Mouse (Mus musculus): ENCODE measurements at regions not wholly inside any gene's neighbourhood (a gene's known extent, or its start where the extent isn't known, plus 50 kb on each side); places are given as distances from the start of the nearest gene placed in this dataset.

DNA sequence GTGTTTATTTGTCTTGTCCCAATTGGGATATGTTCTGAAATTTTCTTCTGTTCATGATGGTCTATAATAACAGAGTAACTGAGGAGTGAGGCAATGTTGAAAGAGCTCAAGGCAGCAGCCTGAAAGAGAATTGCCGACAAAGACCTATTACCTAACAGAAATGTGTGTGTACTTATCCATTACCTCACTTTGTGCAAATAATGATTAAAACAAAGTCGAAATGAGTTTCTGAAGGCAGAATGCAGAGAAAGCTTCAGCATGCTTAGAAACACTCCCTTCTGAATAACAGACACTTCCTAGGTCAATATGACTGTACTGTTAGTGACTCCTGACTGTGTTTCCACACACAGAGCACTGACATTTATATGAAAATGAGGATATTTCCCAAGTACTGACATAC is 63.0 kb downstream of the Kbtbd8 start:
- WGBS = 19% methylated on average over 2 of the region's 2 CpGs
- no peak for DNase-seq (ENCODE audit: low read depth, low spot score)

DNA sequence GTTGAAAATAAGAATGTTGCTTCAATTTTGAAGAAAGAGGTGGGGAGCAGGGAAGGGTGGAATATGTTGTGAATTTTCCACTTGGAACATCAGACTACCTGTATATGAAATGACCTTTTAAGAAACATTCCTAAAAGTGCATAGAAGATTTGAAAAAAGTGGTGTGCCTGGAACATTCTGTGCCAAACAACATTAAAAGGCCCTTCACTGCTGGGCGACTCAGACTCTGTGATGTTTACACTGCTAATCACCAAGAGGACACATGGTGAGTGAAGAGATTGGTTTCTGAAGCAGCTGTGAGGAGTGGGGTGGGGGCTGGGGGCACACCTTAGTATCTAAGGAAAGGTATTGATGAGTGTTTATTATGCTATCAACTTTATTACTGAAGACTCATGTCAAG is 65.2 kb downstream of the Kbtbd8 start:
- WGBS = 21% methylated on average over 1 of the region's 1 CpGs
- no peak for DNase-seq (ENCODE audit: low read depth, low spot score)

DNA sequence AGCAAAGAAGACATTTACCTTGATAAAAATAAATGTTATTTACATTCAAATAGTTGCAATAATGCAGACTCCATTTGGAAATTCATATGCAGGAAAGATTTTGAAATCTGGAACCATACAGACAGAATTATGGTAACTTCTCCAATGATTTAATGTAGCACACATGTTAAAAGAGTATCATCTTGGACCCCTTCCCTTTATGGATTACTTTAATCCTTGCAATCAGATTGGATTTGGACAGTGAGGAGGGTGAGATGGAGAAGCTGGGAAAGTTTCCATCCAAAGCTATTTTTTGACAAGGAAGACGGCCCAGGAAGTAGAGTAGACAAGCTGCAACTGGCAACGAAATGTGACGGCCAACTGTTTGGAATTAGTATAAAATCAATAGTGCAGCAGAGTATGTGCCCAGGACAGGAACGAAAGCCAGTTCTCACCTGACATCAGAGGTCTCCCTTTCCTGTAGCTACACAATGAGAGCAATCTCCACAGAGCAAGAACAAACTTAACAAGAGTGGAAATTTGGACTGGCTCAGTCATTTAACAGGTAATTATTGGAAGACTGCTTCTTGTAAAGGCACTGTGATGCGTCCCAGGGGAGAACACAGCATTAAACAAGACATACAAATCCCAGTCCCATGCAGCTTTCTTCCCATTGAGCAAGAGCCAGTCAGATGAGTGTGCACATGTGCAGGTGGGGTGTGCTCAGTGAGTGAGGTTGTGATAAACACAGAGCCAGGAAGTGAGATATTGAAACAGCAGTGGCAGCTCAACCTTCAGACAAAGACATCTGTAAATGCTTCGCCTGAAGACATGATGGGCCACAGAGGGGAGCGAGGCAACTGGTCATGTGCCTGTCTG is 68.3 kb downstream of the Kbtbd8 start:
- WGBS = 61% methylated on average over 7 of the region's 7 CpGs
- DNase-seq (ENCODE audit: low read depth, low spot score) = no peak

DNA sequence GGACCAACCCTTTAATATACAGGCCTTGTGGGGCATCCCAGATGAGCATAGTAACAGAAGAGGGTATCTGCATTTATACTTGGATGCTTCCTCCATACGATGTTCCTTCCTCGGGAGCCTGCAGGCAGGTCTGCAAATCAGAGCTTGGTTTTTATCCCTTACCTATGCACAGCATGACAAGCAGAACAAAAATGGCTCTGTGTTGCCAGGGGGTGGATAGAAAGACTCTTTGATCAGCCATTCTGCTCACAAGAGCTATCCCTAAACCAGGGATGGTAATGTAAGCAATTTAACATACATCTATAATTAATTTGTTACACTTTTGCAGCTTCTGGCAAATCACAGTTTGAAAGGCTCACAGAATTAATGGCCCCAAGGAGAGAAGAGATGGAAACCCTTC is 79.6 kb downstream of the Kbtbd8 start:
- 76% methylated on average over 2 of the region's 2 CpGs for WGBS

DNA sequence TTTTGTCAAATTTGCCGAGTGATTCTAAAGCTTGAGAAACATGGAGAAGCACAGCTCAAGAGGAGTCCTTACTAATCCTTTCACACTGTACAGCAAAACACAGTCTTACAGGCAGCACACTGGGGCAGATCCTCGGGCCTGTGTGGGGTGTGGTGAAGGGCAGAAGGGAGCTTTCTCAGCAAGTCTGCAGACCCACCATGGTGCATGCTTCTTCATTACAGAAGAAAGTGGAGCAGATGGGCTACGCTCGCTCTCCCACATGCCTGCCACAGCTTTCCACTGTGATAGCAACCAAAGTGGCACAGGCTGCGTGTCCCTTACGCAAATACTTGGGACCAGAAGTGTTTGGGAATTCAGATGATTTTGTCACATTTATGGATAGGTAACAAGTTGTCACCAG is 81.6 kb downstream of the Kbtbd8 start:
- WGBS = 88% methylated on average over 6 of the region's 6 CpGs
- no peak for DNase-seq (ENCODE audit: low read depth, low spot score)

More for the DNA sequence above, 79.6 kb downstream of the Kbtbd8 start:
- no peak for DNase-seq (ENCODE audit: low read depth, low spot score)

DNA sequence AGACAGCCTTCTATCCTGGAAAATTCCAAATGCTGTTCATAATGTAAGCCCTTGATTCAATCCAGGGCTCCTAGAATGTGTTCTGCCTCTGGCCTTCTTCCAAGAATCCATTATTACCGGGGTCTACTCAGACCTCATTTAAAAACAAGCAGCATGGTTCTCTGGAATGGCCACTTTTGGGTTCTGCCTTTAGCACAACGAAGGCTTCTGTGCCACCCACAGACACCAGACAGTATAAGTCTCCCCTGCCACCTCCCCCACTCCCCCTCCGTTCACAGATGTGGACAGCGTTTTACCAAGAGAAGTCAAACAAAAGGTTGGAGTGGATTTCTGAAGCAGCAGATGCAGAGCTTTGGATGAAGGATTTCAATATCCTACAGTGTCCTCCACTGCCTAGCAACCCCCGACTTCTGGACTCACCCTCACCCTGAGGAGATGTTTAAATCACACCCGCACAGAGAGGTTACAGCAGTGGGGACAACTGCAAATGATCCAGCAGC is 85.3 kb downstream of the Kbtbd8 start:
- 41% methylated on average over 6 of the region's 6 CpGs for WGBS
- DNase-seq (ENCODE audit: low read depth, low spot score) = no peak

DNA sequence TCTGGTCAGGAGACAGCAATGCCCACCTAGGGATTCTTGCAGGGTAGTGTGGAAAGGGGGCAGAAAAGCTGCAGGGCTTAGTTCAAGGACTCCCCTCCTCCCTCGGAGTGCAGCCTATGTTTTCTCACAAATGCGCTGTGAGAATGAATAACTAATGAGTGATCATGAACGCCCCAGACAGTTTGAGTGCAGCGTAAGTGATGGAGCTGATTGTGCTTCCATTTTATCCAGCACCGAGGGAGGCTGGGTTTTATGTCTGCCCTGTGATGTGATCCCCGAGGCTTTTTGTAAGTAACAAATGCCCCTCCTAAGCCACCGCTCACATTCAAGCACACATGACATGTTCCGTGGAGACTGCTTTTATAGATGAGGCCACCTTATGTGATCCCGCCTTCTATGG is 85.9 kb downstream of the Kbtbd8 start:
- DNase-seq (ENCODE audit: low read depth, low spot score) = no peak
- WGBS = 82% methylated on average over 9 of the region's 9 CpGs

DNA sequence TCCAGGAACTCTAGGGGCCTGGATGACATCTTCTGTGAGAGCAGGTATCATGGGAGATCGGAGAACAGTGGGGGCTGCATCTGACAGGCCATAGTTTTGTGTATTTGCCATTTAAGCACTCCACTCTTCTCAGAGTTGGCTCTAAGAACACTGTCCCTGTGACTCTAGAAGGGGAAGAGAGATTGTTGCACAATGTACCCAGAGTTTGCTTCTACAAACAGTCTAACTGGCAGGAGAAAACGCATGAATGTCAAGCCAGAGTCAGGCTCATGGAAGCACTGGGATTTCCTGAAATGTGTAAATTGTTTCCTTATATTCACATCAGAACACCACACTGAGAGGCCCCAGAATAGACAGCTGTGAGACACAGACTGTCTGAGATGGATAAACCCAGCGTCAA is 87.2 kb downstream of the Kbtbd8 start:
- no peak for DNase-seq (ENCODE audit: low read depth, low spot score)
- WGBS = 40% methylated on average over 3 of the region's 3 CpGs

DNA sequence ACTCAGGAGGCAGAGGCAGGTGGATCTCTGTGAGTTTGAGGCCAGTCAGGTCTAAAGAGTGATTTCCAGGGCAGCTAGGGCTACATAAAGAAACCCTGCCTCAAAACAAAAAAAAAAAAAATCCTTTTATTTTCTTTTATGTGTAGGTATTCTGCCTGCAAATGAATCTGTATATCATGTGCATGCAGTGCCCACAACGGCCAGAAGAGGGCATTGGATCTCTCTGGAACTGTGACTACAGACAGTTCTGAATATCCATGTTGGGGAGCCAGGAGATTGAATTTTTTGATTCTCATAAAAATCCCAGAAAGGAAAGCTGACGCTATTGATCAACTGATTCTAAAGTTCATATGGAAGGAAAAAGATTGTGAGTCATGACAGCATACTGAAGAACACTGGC is 90.0 kb downstream of the Kbtbd8 start:
- WGBS = 35% methylated on average over 2 of the region's 2 CpGs
- DNase-seq (ENCODE audit: low read depth, low spot score) = no peak

DNA sequence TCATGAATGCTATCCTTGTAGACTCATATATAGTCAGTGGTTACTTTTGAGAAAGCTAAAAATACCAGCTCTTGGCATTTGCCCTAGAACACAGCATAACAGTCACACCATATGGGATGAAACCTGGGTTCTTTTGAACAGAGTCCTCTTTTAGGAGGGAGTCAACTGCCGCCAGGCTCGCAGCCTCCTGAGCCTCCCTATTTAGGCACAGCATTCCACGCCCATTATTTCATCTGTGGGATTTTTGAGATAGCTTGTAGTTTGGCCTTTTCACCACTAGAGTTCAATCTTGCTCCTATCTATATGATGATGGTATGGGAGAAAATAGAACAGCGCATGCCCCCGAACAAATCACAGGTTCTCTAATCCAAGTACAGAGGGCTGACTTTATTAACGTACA is 100.4 kb downstream of the Kbtbd8 start:
- WGBS = 28% methylated on average over 6 of the region's 6 CpGs

DNA sequence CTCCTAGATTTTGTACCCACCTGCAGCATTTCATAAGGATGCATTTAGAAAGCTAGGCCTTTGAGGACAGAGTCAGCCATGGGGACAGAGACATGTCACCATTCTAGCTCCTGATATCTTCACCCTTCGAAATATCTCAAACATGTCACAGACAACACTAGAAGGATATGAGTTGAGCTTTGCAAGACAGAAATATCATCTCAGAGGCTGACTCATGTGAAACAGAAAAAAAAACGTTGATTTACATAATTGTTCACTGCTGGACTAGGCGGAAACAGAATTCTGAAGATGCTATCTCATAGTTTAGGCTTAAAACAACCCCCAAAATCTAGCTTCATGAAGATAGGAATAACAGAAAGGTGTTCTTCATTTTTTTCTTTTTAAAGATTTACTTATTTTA is 101.8 kb downstream of the Kbtbd8 start:
- 62% methylated on average over 3 of the region's 3 CpGs for WGBS
- DNase-seq (ENCODE audit: low read depth, low spot score) = no peak

More for the DNA sequence above, 100.4 kb downstream of the Kbtbd8 start:
- no peak for DNase-seq (ENCODE audit: low read depth, low spot score)

DNA sequence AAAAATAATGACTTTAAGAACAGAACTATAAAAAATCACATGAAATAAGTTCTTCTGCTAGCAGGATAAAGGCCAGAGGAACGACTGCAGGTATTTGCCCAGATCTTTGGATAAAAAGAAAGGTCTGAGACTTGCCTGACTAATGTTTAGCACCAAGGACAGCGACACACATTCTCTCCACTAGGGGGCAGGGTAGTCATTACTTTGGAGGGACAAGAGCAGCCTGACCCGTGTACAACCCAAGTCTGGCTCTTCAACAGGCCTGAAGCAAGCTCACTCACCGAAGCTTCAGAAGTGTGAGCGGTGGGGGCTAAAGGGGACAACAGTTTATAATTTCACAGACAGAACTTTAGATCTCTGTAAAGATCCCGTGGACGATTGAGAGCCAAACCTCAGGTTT is 98.4 kb upstream of the Gm10234 start:
- WGBS = 24% methylated on average over 7 of the region's 7 CpGs

DNA sequence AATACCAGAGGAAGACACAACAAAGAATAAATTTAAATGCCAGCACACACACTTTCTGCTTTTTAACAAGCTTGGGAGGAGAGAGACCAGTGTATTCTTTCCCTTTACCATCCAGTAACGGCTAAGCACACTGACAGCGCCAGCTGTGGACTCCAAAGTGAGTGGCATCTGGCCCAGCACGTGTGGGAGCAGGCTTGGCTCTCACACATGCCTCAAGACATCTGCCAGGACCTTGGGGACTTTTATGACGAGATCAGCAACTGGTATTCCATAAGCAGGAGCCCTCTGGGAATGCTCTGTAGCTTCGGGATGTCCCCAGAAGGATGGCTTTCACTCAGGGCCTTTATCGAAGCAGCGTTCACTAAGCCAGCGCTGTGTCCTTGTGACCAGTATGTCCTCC is 92.0 kb upstream of the Gm10234 start:
- WGBS = 67% methylated on average over 8 of the region's 8 CpGs

More for the DNA sequence above, 98.4 kb upstream of the Gm10234 start:
- peak; percentile 46 for DNase-seq (ENCODE audit: low read depth, low spot score)

DNA sequence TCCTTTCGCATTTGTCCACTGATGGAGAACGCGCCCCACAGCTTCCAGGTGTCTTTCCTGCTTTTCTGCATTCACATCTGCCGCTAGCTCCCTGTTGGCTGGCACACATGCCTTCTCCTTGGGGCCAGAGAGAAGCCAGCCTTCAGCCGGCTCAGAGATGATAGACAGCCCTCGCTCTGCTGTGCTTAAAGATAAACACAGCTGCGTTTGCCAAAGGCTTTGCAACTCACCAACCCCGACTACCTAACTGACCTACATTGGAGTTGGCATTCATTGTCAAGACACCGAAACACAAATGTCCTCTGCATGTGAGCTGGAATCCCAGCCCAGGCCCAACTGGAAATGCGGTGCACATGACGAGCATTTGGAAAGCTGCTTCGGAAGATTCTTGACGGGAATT is 87.2 kb upstream of the Gm10234 start:
- DNase-seq (ENCODE audit: low read depth, low spot score) = no peak
- 50% methylated on average over 13 of the region's 13 CpGs for WGBS

More for the DNA sequence above, 92.0 kb upstream of the Gm10234 start:
- no peak for DNase-seq (ENCODE audit: low read depth, low spot score)

DNA sequence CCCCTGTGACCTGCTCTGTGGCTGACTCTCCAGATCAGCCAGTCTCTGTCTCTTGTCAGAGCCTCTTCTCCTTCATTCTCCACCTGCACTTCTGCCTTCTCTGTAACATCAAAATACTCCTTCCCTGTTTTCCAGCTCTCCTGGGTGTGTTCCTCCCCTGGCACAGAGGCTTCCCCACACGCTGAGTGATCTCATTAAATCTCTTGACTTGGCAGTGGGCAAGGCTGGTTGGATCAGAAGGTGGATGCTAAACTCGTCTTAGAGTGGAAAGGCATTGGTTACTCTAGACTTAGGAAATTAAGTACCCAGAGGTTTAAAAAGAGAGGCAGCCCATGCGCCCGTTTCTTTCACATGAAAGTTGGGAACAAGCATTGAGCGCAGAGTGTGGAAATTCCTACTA is 78.3 kb upstream of the Gm10234 start:
- WGBS = 71% methylated on average over 5 of the region's 5 CpGs
- no peak for DNase-seq (ENCODE audit: low read depth, low spot score)

DNA sequence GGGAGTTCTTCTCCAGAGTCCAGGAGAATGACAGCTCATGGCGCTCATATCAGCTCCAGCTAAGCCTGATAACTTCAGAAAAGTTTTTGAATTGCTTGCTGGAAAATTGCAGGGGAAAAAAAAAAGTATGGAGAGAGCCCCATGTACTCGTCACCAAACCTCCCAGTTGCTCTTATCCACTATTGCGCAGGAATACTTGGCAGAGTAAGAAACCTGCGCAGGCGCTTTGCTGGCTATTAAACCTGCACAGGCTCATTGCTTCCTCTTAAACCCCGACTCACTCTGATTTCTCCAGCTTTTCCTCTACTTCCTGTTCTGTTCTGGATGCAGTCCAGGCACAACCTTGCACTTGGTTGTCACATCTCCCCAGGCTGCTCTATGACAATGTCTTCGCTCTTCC is 77.0 kb upstream of the Gm10234 start:
- WGBS = 72% methylated on average over 7 of the region's 7 CpGs
- DNase-seq (ENCODE audit: low read depth, low spot score) = no peak

DNA sequence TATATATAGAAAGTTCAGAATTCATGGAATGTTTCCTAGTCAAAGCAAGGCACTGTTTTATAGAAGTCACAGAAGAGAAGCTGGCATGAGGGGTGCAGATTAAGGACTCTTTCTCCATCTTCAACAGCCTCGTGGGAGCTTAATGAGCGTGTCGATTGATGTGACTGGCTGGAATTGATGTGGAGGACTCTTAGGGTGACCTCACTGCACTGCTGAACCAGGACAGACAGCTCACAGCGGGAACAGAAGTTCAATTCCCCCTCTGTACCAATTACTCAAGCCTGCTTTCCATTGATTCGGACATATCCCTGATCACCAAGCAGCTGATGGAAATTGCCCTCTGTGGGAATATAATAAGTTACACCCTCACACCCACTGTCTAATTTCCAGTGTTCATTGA is 65.6 kb upstream of the Gm10234 start:
- DNase-seq (ENCODE audit: low read depth, low spot score) = no peak
- WGBS = 72% methylated on average over 5 of the region's 5 CpGs

DNA sequence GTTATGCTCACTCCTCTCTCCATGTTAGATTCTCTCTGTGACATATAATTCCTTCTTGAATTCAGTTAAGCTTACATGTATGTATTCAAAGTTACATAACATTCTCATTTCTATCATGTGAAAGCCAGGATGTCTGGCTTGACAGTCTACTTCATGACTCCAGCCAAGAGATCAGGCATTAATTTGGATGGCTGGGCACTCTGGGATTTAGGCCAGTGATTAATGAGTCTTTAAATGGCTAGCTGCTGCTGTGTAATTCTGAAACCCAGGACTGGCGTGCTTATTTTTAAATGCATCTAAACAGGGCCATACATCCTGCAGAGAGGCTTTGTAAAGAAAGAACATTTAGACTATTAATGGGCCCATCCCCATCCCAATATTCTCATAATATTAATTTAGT is 60.9 kb upstream of the Gm10234 start:
- no peak for DNase-seq (ENCODE audit: low read depth, low spot score)
- WGBS = 85% methylated on average over 1 of the region's 1 CpGs

DNA sequence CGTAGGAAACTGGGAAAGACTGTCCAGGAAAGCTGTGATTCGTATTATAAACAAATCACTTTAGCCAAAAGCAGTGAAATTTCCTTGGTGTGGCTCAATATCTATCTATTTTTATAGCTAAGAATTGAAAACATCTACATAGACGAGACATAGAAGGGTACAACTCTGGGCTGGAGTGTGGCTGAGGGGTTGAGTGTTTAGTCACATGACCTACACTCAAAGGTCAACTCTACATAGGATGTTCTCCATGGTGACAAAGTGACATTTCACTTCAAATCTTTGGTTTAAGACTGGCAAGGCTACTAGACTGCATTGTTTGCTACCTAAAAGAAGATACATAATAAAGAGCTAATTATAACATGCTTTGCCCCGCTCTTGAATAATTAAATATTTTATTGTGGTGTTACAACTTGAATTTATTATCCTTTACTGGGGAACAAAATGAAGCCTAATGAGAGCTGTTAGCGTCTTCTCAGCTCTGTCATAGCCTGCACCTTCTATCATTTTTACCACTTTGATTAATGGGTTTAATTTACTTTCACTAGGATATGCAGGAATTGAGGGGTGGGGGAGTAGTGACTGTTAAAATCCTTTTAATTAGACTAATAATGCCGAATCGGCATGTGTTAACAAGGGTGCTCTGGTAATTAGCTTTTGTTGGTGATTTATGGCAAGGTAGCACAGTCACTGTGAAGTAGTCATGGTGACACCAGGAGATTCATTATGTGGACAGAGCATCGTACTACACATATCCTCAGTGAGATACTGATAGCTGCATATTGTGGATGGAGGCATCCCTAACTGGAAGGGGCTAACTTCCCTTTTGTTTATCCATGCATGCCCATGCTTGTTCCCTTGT is 57.7 kb upstream of the Gm10234 start:
- DNase-seq (ENCODE audit: low read depth, low spot score) = no peak

DNA sequence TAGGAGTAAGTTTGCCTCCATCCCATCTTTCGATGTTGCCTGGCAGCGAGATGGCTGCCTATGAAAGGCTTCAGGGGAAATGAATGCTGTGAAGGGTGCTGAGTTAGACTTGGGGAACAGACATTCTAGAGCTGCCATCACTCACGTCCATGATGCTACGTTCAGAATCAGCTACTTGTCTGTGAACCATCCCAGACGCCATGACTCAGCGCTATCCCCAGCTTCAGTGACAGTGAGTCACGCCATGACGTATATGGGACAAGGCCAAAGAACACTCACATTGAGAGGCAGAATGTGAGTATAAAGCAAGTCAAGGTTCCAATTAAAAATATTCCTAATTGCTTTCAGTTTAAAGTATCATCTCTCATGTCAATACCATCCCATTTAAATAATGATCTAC is 52.4 kb upstream of the Gm10234 start:
- WGBS = 89% methylated on average over 8 of the region's 8 CpGs
- DNase-seq (ENCODE audit: low read depth, low spot score) = no peak

More for the DNA sequence above, 57.7 kb upstream of the Gm10234 start:
- 79% methylated on average over 8 of the region's 8 CpGs for WGBS
